Mouse (Mus musculus): ENCODE data around the gene Exph5.

DNA sequence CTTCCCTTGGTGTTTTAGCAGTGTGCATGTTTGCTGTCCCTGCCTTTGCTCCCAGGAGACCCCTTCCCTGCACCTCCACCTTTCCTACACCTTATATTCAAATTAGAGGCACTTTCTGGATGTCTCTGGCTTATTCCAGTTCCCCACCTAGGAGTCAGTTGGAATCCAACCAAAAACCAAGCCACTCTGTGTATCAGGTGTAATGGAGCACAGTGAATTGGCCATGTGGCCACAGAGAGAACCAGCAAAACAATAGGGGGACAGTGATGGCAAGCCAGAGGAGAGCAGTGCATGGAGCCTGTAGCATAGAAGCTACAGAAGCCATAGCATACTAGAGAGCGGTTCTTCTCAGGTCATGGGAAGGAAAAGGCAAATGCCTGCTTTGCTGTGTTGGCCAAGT is 11.5 kb downstream of the Exph5 start:
- TF ChIP-seq CTCF (IDR thresholded peaks at IDR 0.05; ENCODE audit: extremely low read depth, insufficient read length, insufficient replicate concordance, low read depth, low read length): no peak
- no peak for TF ChIP-seq POLR2A (IDR thresholded peaks at IDR 0.05; ENCODE audit: low read depth, low read length)
